Mouse (Mus musculus): Measurements from ENCODE around the gene Chd3. TPM values are rescaled to one million over a fixed set of nuclear protein-coding genes. Genes with fewer than 3 reads are reported as not detected.
A peak's percentile ranks its signal among the peaks of the same experiment; 100 is the strongest.

The Chd3 gene
- polyA plus RNA-seq, 2 experiments, result 2.4 to 13.7 TPM

- WGBS (ENCODE audit: insufficient replicate concordance), result 64% methylated on average over 14 of the region's 14 CpGs
- Histone ChIP-seq H3K4me2 (ENCODE audit: low read depth) (no peak overlapping the region), H3K27ac (no peak overlapping the region), H3K36me3 (replicated peaks; ENCODE audit: control insufficient read depth, insufficient read depth, low read depth) (no peaks in the 10 kb centered on the region), H3K9me3 (ENCODE audit: control insufficient read depth, low read length) (no peaks in the 10 kb centered on the region), H3K4me3 (ENCODE audit: insufficient read depth in 1 of 2, low read depth in 2 of 2, low read length in 2 of 2) (no peak overlapping the region), H3K27me3 (ENCODE audit: control insufficient read depth, insufficient read depth, low read length) (no peaks in the 10 kb centered on the region), H3K4me1 (replicated peaks; ENCODE audit: control insufficient read depth in 2 of 2, insufficient read depth in 2 of 2, low read length in 1 of 2) (peaks cover 0 to 3% of the 10 kb centered on the region in 2 experiments; a peak in 2 of 4 replicates), H3K9ac (replicated peaks) (no peak overlapping the region)
- DNase-seq (ENCODE audit: low read depth in 3 of 3, low spot score in 3 of 3) (no peak), ATAC-seq (ENCODE audit: insufficient read depth) (no peak)
- no peak for TF ChIP-seq CTCF (IDR thresholded peaks at IDR 0.05; ENCODE audit: low read depth)
- TF ChIP-seq EP300 (IDR thresholded peaks at IDR 0.05; ENCODE audit: low read depth), result no peak
These were observed 20.6 kb upstream of the Chd3 start for GRCm38 (mm10) chr11:69389531-69390399.

GRCm38 (mm10) chr11:69388680-69389079 lies 19.5 kb upstream of the Chd3 start:
- TF ChIP-seq EP300 (IDR thresholded peaks at IDR 0.05; ENCODE audit: low read depth) (no peak), CTCF (IDR thresholded peaks at IDR 0.05; ENCODE audit: low read depth) (no peak)
- ATAC-seq (ENCODE audit: insufficient read depth) (no peak), DNase-seq (ENCODE audit: low read depth in 3 of 3, low spot score in 3 of 3) (no peak)
- Histone ChIP-seq H3K36me3 (replicated peaks; ENCODE audit: control insufficient read depth, insufficient read depth, low read depth) (no peaks in the 10 kb centered on the region), H3K4me2 (ENCODE audit: low read depth) (no peak overlapping the region), H3K9me3 (ENCODE audit: control insufficient read depth, low read length) (no peaks in the 10 kb centered on the region), H3K27me3 (ENCODE audit: control insufficient read depth, insufficient read depth, low read length) (no peaks in the 10 kb centered on the region), H3K9ac (replicated peaks) (no peak overlapping the region), H3K27ac (no peak overlapping the region), H3K4me1 (replicated peaks; ENCODE audit: control insufficient read depth in 2 of 2, insufficient read depth in 2 of 2, low read length in 1 of 2) (no peaks in the 10 kb centered on the region), H3K4me3 (ENCODE audit: insufficient read depth in 1 of 2, low read depth in 2 of 2, low read length in 2 of 2) (no peak overlapping the region)
- 88% methylated on average over 4 of the region's 4 CpGs for WGBS (ENCODE audit: insufficient replicate concordance)

GRCm38 (mm10) chr11:69386758-69387157 lies 17.6 kb upstream of the Chd3 start:
- Histone ChIP-seq H3K36me3 (replicated peaks; ENCODE audit: control insufficient read depth, insufficient read depth, low read depth) (no peaks in the 10 kb centered on the region), H3K27me3 (ENCODE audit: control insufficient read depth, insufficient read depth, low read length) (no peaks in the 10 kb centered on the region), H3K27ac (no peak overlapping the region), H3K9ac (replicated peaks) (no peak overlapping the region), H3K4me3 (ENCODE audit: insufficient read depth in 1 of 2, low read depth in 2 of 2, low read length in 2 of 2) (no peak overlapping the region), H3K9me3 (ENCODE audit: control insufficient read depth, low read length) (no peaks in the 10 kb centered on the region), H3K4me2 (ENCODE audit: low read depth) (no peak overlapping the region), H3K4me1 (replicated peaks; ENCODE audit: control insufficient read depth in 2 of 2, insufficient read depth in 2 of 2, low read length in 1 of 2) (no peaks in the 10 kb centered on the region)
- TF ChIP-seq EP300 (IDR thresholded peaks at IDR 0.05; ENCODE audit: low read depth) (no peak), CTCF (IDR thresholded peaks at IDR 0.05; ENCODE audit: low read depth) (0 out of 2 replicates have a peak, but pooled peaks have one; percentile 17)
- DNase-seq (ENCODE audit: low read depth in 3 of 3, low spot score in 3 of 3), result no peak
- no peak for ATAC-seq (ENCODE audit: insufficient read depth)
- WGBS (ENCODE audit: insufficient replicate concordance), result 69% methylated on average over 7 of the region's 7 CpGs

- H3K9ac ChIP-seq (replicated peaks), result no peak overlapping the region
- H3K4me2 ChIP-seq (ENCODE audit: low read depth), result no peak overlapping the region
- no peaks in the 10 kb centered on the region for H3K36me3 ChIP-seq (replicated peaks; ENCODE audit: control insufficient read depth, insufficient read depth, low read depth)
- no peaks in the 10 kb centered on the region for H3K27me3 ChIP-seq (ENCODE audit: control insufficient read depth, insufficient read depth, low read length)
- ATAC-seq (ENCODE audit: insufficient read depth) (no peak), DNase-seq (ENCODE audit: low read depth in 3 of 3, low spot score in 3 of 3) (no peak)
- TF ChIP-seq EP300 (IDR thresholded peaks at IDR 0.05; ENCODE audit: low read depth) (no peak), CTCF (IDR thresholded peaks at IDR 0.05; ENCODE audit: low read depth) (no peak)
- H3K4me3 ChIP-seq (ENCODE audit: insufficient read depth in 1 of 2, low read depth in 2 of 2, low read length in 2 of 2), result no peak overlapping the region
- peaks cover 0 to 3% of the 10 kb centered on the region in 2 experiments; a peak in 2 of 4 replicates for H3K4me1 ChIP-seq (replicated peaks; ENCODE audit: control insufficient read depth in 2 of 2, insufficient read depth in 2 of 2, low read length in 1 of 2)
- H3K27ac ChIP-seq, result no peak overlapping the region
- WGBS (ENCODE audit: insufficient replicate concordance), result 64% methylated on average over 6 of the region's 6 CpGs
- H3K9me3 ChIP-seq (ENCODE audit: control insufficient read depth, low read length), result no peaks in the 10 kb centered on the region
These were observed 15.8 kb upstream of the Chd3 start for GRCm38 (mm10) chr11:69384979-69385378.

GRCm38 (mm10) chr11:69382478-69383105 lies 13.4 kb upstream of the Chd3 start:
- H3K4me2 ChIP-seq (ENCODE audit: low read depth), result no peak overlapping the region
- no peak overlapping the region for H3K4me3 ChIP-seq (ENCODE audit: insufficient read depth in 1 of 2, low read depth in 2 of 2, low read length in 2 of 2)
- peaks cover 0 to 9% of the 10 kb centered on the region in 2 experiments; a peak in 2 of 4 replicates for H3K4me1 ChIP-seq (replicated peaks; ENCODE audit: control insufficient read depth in 2 of 2, insufficient read depth in 2 of 2, low read length in 1 of 2)
- no peaks in the 10 kb centered on the region for H3K9me3 ChIP-seq (ENCODE audit: control insufficient read depth, low read length)
- H3K27me3 ChIP-seq (ENCODE audit: control insufficient read depth, insufficient read depth, low read length), result no peaks in the 10 kb centered on the region
- ATAC-seq (ENCODE audit: insufficient read depth) (no peak), DNase-seq (ENCODE audit: low read depth in 3 of 3, low spot score in 3 of 3) (no peak)
- H3K27ac ChIP-seq, result no peak overlapping the region
- no peak for TF ChIP-seq EP300 (IDR thresholded peaks at IDR 0.05; ENCODE audit: low read depth)
- no peak for TF ChIP-seq CTCF (IDR thresholded peaks at IDR 0.05; ENCODE audit: low read depth)
- H3K9ac ChIP-seq (replicated peaks), result no peak overlapping the region
- 68% methylated on average over 10 of the region's 10 CpGs for WGBS (ENCODE audit: insufficient replicate concordance)
- no peaks in the 10 kb centered on the region for H3K36me3 ChIP-seq (replicated peaks; ENCODE audit: control insufficient read depth, insufficient read depth, low read depth)

Data from liver, embryonic 14.5 days (tissue).